Mouse (Mus musculus) naive thymus-derived CD4-positive, alpha-beta T cell, adult 2 months (primary cell): ENCODE results near the gene Gm20422.
"Not testable (repeated sequence)": the region's sequence is repeated elsewhere in the genome, so short reads cannot be mapped to it uniquely, and the experiment has no call there.

ENCODE experiments used
- DNase-seq: peaks from one replicate; pipeline ENCODE4 v3.0.0-alpha.2; 2011; ENCODE audit warnings: low read depth

Gm20422 gene

DNA sequence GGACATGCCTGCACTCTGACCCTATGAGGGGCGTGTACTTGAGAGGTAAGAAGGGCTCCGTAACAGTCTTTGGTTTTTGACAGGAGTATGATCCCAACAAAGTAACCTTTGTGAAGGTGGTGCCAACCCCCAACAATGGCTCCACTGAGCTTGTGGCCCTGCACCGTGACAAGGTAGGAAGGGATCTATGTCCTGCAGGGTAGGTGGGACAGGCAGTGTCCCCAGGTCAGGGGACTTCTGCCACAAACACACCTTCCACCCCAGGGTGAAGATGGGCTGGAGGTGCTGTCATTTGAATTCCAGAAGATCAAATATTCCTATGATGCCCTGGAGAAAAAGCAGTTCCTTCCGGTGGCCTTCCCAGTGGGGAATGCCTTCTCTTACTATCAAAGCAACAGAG is 19.0 kb upstream of the Gm20422 start:
- DNase-seq: no peak

DNA sequence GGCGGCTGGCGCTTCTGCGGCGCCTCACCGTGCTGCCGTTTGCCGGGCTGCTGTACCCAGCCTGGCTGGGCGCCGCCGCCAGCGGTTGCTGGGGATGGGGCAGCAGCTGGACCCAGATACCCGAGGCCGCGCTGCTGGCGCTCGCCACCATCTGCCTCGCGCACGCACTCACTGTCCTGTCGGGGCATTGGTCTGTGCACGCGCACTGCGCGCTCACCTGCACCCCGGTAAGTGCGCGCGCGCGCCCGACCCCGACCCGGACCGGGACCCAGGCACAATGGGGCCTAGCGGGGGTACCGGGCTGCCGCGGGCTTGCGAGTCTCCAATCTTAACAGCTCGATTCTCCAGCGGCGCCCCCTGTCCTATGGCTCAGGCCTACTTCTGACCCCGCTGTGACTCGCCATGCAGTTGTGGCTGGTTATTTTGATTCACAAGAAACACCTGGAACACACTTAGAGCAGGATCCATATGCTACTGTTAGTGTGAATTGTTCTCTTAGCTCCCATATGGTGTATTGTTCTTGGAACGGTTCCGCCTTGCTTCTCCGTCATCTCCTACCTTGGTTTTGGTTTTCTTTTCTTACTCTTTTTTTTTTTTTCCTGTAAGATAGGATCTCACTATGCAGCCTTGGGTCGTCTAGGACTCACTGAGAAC is 16.9 kb upstream of the Gm20422 start:
- peak; percentile 56 for DNase-seq

DNA sequence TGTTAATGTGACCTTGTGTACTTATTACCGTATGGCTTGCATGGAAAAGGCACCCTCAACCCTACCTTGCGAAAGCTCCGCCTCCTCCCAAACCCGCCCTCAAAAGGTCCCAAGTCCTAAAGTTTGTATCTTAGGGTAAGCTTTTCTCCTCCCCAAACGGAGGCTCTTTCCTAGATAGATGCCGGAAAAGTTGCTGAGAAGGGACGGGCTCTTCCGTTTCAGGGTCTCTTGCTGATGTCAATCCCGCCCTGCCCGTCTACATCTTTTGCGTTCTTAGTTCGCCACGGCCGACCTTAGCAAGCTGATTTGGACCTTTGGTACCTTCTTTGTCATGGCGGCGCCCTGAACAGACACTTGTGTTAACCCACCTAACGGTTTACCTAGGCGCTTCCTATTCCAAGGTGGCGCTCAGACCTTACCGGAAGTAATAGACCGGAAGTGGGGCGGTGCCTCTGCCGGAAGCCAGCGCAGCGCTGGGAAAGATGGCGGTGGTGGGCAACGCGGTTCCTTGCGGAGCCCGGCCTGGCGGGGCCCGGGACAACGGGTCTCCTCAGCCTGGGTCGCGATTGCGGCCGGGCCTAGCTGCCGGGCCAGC is 16.2 kb upstream of the Gm20422 start, which contains the start of the genes Atp13a1 and Zfp866:
Gene Atp13a1, plus strand, starts transcription at position 391 of the 595 bp plus-strand sequence.
Gene Zfp866, minus strand, starts transcription at position 406 of the 595 bp plus-strand sequence.
- peak; percentile 93 for DNase-seq

DNA sequence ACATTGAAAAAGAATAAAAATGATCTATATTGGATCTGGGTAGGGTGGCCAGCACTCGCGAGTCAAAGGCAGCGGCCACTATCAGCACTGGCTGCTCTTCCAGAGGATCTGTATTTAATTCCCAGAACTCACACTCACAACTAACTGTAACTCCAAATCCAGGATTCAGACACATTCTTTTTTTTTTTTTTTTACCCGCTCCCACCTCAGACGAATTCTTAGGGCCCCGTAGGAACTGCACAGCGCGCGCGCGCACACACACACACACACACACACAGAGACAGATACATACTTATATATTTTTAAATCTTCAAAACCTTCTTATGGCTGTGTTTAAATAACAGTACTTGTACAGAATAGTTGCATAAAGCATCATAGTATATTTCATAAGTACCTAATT is 15.7 kb upstream of the Gm20422 start:
- DNase-seq: no peak

DNA sequence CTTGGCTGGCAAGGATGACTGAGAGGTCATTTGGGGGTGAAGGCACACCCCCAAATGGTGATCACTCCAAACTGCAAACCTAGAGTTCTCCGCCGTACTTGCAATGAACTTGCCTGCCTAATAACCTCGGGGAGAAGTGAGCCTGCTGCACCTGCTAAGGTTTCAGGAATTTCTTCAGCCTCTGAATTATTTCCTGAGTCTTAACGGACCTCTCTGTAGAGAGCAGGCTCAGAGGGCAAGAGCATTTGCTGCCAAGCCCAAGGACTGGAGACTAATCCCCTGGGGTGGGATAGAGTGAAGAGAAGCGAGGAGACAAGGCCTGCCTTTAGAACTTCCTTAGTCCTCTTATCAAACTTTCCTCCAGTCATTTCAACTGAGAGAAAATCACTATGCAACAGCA is 15.0 kb upstream of the Gm20422 start:
- DNase-seq: no peak

DNA sequence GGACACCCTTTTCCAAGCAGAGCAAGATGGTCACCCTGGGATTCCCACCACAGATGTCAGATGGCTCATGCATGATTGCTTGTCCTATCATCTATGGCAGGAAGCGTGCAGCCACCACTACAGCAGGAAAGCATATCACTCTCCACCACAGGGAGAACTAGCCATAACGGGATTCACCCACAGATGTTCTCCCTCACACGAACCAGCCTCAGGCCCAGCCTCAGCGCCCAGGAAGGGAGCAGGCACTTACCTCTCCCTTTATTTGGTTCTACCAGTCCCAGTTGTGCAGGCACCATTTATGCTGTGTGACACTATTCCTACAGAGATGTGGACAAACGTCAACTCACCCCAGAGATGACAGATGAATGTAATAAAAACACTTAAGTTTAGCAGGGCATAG is 14.4 kb upstream of the Gm20422 start:
- DNase-seq: no peak

DNA sequence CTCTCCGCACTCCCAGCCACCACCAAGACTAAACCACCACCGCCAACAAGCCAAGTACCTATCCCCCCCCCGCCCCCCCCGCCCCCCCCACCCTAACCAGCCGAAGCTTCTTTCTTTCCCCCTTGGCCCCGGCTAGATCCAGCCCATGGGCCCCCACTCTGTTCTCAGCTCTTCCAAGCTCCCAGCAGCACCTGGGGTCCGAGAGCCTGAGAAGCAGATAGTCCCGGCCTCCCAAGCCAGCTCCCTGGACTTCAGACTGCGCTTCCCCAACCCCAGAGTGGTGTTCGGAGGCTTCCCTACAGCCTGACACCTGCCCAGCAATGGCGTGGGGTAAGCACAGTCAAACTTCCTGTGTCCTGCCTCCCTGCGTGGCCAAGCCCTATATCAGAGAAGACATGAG is 2.4 kb upstream of the Gm20422 start:
- no peak for DNase-seq

DNA sequence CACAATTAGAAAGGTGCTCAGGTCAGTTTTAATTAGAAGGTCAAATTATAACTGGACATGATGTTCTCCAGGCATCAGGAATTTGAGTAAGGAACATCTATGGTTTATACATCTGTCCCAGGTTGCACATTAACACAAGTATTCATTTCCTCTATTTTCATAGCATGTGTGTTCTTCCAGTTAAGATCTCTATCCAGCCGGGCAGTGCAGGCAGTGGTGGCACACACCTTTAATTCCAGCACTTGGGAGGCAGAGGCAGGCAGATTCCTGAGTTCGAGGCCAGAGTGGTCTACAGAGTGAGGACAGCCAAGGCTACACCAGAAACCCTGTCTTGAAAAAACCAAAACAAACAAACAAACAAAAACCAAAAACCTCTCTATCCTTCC is 456 bp upstream of the Gm20422 start:
- DNase-seq: no peak

DNA sequence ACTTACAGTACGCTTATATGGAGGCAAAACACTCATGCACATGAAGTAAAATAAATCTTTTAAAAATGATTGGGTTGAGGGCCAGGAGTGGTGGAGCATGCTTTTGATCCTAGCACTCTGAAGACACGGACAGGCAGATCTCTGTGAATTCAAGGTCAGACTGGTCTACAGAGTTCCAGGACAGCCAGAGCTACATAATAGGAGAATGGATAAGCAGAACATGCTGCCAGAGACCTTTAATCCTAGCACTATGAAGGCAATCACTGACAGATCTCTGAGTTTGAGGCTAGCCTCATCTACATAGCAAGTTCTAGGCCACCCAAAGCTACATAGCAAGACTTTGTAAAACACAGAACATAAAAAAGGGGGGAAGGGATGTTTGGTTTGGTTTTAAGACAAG is 2.6 kb downstream of the Gm20422 start:
- no peak for DNase-seq

DNA sequence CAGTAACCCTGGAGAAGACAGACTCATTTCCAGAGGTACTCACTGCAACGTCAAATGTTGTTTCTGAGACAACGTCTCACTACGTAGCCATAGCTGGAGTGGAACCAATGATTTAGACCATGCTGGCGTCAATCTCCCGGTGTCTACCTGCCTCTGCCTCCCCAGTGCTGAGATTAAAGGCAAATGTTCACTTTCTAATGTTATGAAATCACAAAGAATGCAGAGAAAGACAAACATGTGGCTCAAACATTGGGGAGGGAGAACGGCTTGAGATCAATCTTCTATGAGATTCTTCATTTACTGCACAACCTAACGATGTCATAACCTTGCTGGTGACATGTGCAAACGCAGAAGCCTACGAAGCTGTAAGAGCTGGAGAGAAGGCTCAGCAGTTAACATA is 3.5 kb downstream of the Gm20422 start:
- DNase-seq: no peak

DNA sequence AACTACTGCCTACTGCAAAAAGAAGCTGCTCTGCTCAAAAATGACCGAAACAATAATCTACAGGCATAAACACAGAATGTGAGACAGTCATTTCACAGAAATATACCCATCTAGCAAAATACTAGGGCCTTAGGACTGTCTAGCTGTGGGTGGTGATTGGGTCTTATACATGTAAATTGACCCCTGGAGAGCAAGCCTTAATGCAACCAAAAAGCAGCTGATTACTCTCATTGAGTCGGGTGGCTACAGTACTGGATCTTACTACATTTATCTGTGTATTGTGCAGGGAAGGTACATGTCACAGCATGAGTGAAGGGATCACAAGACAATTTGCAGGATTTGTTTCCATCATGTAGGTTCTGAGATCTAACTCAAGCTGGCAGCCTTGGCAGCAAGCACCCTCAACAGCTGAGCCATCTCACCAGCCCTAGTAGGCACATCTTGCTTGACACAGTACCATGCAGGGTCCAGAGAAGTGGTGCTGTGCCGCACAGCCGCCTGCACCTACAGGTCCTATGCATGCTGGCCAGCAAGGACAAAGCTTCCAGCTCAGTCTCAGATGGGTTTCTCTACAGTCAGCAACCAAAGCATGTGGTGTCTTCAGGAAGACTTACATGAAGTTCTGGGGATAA is 12.8 kb downstream of the Gm20422 start:
- DNase-seq: no peak

DNA sequence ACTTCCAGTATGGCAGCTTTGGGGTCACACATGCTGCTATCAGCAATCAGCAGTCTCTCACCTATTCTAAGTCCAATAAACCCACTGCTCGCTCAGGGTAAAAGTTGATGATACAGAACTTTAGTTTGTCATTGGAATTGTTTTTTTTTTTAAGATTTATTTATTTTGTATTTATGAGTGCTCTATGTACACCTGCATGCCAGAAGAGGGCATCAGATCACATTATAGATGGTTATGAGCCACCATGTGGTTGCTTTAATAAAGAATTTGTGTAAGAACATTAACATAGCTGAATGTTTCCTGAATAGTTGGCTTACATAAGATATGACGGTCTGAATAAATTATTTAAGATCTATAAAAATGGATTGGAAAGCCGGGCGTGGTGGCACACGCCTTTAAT is 16.4 kb downstream of the Gm20422 start:
- no peak for DNase-seq

DNA sequence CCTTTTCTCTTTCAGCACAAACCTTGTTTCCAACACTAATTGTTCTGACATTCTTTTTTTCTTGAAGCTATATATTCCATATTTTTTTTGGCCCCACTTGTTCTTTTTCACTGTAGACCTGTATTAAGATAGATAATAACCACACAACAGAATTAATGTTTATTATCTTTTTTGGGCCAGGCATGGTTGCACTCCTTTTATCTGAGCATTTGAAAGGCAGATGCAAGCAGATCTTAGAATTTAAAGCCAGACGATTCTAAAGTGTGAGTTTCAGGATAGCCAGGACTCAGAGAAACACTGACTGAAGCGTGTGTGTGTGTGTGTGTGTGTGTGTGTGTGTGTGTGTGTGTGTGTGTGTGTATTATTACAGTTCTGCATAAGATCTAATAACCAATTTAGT is 22.2 kb downstream of the Gm20422 start:
- no peak for DNase-seq

DNA sequence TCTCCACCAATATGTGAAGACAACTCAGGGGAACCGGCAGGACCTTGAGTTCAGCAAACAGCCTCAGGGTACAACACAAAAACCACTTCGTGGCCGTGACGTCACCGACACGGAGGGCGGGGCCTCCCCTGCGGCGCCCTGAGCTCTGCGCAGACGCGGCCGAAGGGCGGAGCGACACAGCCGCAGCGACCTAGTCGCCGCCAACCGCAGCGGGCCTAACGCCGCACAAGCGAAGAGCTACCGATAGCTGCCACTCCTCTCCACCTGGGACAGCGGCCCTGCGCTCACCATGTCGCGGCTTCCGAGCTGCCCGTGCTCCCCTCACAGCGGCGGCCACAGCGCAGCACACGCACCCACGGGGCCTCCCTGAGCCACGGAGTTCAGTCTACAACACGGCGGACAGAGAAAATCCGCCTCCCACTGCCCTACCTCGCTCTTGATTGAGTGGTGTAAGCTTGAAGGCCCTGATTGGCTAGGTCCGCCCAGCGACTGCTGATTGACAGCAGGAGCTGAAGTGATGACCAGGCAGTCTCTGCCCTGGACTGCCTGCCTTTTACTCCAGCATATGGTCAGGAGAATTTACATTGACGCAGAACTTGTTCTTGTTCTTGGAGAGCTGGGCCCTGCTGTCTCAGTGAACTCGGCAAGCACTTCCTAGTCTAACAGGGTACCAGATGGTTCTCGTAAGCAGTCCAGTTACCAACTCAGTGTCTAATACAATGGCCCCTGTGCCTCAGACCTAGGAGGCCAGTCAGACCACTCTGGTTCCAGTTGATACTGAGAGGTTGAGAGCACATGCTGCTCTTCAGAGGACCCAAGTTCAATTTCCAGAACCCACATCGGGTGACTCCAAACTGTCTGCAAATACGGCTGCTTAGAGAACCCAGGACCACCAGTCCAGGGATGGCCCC is 24.9 kb downstream of the Gm20422 start, which contains the start of gene Zfp963:
Gene Zfp963, minus strand, starts transcription at position 427 of the 911 bp plus-strand sequence.
- peak; percentile 99 for DNase-seq

DNA sequence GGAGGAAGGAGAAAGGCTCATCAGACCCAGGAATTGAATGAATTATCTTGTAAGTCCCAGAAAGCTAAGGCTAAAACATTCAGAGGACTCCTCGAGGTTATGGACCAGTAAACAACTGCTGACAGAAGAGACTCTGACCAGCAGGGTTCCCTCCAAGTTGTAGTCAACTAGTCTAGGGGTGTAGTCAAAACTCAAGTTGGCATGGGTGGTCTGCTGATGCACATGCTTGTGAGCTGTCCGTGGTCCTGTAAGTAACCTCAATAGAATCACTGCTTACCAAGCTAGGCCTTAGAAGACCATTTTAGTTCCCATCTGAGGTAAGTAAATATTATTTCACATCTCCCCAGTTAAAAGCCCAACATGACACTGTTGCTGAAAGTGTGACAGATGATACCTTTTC is 33.5 kb downstream of the Gm20422 start:
- no peak for DNase-seq

DNA sequence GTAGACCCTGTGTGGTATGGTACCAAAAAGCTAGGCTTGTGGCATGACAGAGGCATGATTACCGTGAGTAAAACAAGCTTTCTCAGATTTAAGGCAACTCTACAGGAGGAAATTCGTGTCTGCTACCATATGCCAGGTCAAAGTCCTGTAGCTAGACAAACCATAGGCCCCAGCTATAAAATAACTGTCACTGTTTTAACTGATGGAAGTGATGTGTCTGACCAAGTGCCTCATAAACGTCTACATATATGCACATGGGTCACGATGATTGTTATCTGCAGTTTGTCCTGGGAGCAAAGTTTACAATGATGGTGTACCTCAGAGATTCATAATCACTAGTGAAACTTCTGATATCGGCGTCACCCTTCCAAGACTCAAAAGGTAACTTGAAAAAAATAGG is 33.9 kb downstream of the Gm20422 start:
- DNase-seq: no peak

DNA sequence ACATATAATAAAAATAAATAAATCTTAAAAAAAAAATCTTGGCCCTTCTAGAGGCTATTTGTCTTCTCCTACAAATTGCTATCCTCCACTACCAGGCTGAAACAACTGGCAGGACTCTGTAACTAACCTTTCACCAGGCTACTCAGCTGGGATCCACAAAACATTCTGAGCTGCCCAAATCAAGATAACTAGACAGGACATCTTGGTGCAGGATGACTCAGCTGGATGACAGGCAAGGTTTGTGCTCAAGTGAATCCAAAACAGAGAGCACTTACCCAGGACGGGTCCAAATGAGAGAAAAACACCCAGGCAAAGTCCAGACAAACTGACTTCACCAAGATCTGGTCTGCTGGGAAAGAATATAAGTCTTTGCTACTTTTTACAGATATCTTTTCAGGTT is 39.2 kb downstream of the Gm20422 start:
- no peak for DNase-seq

DNA sequence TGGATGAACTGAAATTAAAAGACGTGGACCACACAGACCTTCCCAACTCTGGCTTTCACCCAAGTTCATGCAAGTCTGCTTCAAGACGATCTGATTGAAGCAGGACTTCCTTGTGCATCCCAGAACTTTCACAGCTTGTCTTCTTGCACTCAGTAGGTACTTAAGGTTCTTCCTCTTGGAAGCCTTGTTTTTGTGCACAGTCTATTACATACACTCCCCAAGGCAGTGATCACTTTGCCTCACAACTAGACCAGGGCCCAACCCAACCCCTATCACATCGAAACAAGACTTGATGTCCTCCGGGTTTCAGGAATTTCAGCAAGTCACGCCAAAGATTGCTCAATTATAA is 57.5 kb downstream of the Gm20422 start:
- no peak for DNase-seq

DNA sequence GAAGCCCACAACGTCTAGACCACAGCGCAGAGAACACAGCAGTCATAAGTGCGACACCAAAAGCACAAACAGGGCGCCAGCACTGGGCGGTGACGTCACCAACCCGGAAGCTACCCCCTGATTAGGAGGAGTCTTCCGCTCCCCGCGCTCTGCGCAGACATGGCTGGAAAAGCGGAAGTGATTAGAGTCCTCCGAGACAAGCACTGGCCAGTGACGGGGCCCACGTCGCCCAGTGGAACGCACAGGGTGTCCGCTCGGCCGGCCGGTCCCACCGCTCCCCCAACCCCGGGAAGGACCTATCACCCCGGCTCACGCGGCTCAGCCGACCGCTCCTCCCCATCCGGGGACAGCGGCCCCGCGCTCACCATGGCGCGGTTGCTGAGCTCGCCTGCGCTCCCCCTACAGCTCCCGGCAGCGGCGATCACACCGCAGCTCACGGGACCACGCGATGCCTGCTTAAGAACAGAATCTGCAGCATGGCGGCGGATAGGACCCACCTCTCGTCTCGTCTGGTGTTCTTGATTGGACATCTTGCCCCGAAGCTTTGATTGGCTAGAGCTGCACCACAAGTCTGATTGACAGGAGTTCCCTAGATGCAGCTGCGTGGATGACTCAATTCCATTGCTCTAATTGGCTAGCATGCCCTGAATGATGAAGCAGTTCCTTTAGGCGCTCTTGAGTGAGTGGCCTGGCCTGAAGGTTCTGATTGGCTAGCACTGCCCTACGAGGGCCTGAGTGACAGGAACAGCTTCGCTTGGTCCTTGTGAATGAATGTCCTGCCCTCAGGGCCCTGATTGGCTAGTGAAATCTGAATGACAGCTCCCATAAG is 58.1 kb downstream of the Gm20422 start:
- DNase-seq: peak; percentile 98

DNA sequence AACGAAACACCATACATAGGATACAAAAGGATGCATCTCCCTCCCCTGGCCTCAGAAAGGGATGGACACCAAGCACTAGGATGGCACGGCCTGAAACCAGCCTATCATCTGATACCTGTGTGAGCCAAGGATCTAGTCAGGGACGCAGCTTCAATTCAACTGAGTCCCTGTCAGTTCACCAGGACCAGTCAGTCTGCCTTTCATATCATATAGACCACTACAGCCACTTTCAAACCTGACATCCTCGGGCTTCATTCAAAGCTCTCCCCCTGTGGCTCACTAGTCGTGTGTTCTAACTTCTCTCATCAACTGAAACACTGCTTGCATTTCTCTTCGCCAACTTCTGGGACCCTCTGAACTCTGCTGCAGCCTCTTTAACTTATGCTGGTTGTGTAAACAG is 59.3 kb downstream of the Gm20422 start:
- peak; percentile 35 for DNase-seq

DNA sequence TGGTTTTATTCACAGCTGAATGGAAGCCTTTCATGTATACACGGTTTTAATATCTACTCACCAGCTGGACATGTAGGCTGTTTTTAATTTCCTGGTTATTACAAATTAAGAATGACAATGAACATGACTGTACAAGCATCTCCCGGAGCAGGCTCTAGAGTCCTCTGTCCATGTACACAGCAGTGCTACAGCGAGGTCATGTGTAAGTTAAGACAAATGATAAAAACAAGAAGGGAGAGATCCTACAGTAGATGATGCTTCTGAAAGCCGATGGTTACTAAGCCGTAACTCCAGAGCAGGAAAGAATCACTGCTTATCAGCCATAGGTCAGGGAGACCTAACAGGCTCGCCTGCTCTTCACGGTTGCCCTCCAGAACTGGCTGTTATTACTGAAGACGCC is 61.2 kb downstream of the Gm20422 start:
- DNase-seq: no peak

DNA sequence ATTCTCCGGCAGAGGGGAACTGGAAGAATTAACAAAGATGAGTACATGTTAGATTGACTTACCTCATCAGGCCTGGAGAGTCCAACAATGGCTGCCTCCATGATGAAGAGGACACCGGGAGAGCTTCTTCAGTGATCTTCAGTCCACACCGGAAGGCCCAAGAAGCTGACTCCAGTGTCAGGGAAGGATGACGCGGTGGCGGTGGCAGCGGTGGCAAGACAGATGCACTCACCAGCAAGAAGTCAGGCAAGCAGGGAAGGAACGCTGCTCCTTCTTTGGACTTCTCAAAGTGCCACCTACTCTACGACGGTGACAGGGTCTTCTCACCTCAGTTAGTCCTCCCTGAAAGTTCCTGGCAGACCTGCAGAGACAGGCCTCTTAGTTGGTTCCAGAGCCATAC is 64.1 kb downstream of the Gm20422 start, which contains the start of gene Zfp869:
Gene Zfp869, minus strand, starts transcription at position 101 of the 400 bp plus-strand sequence.
- not testable (repeated sequence) for DNase-seq
